In genomic region chr14:54219256-54219655, GRCm38 (mm10) we compare ENCODE assay signal across 25 mouse cellular contexts. TPM values are rescaled to one million over a fixed set of nuclear protein-coding genes. Genes with fewer than 3 reads are reported as not detected.
DNase-seq lines count a peak whose midpoint lies in the region; ATAC-seq and TF ChIP-seq lines count a peak whose summit lies in the region.
"Had no signal": no experiment of that assay in that cellular context is flagged by ENCODE, and none has a peak within 500 bp of the region (broad histone marks: within the 10 kb centered on the region; RNA-seq: fewer than 3 reads in every experiment).

No protein-coding gene starts in this region.

- WGBS in heart, embryonic 10.5 days: 54% methylated on average over 8 of the region's 8 CpGs
- 56% methylated on average over 8 of the region's 8 CpGs for WGBS in heart, embryonic 11.5 days (ENCODE audit: insufficient replicate concordance)
- 35% methylated on average over 8 of the region's 8 CpGs for WGBS in stomach, embryonic 14.5 days
- WGBS in stomach, postnatal 0 days: 31% methylated on average over 8 of the region's 8 CpGs
- whole genome bisulfite sequencing in embryonic facial prominence, embryonic 13.5 days: 33% methylated on average over 8 of the region's 8 CpGs
- WGBS in limb, embryonic 14.5 days: 40% methylated on average over 8 of the region's 8 CpGs

- no peak for DNase-seq in heart, embryonic 10.5 days (ENCODE audit: low spot score)
- no peak for DNase-seq in stomach, postnatal 0 days (ENCODE audit: low spot score)
- DNase-seq in limb, embryonic 14.5 days (ENCODE audit: low spot score): peak; percentile 49
- no peak for DNase-seq in embryo, embryonic 9.5 days (ENCODE audit: extremely low spot score)
- no peak for DNase-seq in lung, adult 18-20 months
- DNase-seq: adrenal gland, adult 8-10 months; cerebellum, adult 11-12 months; cerebellum, postnatal 14 days; gastrocnemius, postnatal 25 days; heart, adult 2 months; heart, postnatal 4 days; kidney, adult 2 months; kidney, postnatal 10 days; lung, postnatal 4 days; thymus, postnatal 14 days had no signal

- no peak overlapping the region for H3K9ac ChIP-seq in heart, embryonic 11.5 days (ENCODE audit: low read depth, low read length)
- H3K9ac ChIP-seq in stomach, embryonic 14.5 days (replicated peaks; ENCODE audit: low read depth, low read length): no peak overlapping the region
- no peak overlapping the region for H3K9ac ChIP-seq in stomach, postnatal 0 days (ENCODE audit: low read length)
- H3K9ac ChIP-seq in embryonic facial prominence, embryonic 13.5 days: no peak overlapping the region
- no peak overlapping the region for H3K9ac ChIP-seq in limb, embryonic 14.5 days (ENCODE audit: low read depth, low read length, severe bottlenecking)
- H3K9ac ChIP-seq: embryonic facial prominence, embryonic 15.5 days; forebrain, embryonic 15.5 days; heart, embryonic 15.5 days; liver, embryonic 14.5 days; lung, embryonic 15.5 days had no signal

- TF ChIP-seq EP300 in stomach, postnatal 0 days (optimal IDR thresholded peaks at IDR 0.05): no peak

- no peaks in the 10 kb centered on the region for H3K27me3 ChIP-seq in heart, embryonic 10.5 days (ENCODE audit: insufficient read depth, poor library complexity, severe bottlenecking)
- no peaks in the 10 kb centered on the region for H3K27me3 ChIP-seq in heart, embryonic 11.5 days (ENCODE audit: control insufficient read depth, insufficient read depth, low read length)
- no peaks in the 10 kb centered on the region for H3K27me3 ChIP-seq in stomach, embryonic 14.5 days (ENCODE audit: control insufficient read depth, insufficient read depth, low read length)
- no peaks in the 10 kb centered on the region for H3K27me3 ChIP-seq in stomach, postnatal 0 days (ENCODE audit: control insufficient read depth, insufficient read depth, low read length)
- no peaks in the 10 kb centered on the region for H3K27me3 ChIP-seq in embryonic facial prominence, embryonic 13.5 days
- no peaks in the 10 kb centered on the region for H3K27me3 ChIP-seq in limb, embryonic 14.5 days (ENCODE audit: control insufficient read depth, insufficient read depth, low read length)
- H3K27me3 ChIP-seq: embryonic facial prominence, embryonic 15.5 days; forebrain, embryonic 15.5 days; heart, embryonic 15.5 days; lung, embryonic 15.5 days had no signal

- no peak for ATAC-seq in heart, embryonic 11.5 days (replicated peaks; ENCODE audit: insufficient number of reproducible peaks, low FRiP score, low TSS enrichment)
- ATAC-seq in stomach, embryonic 14.5 days (ENCODE audit: insufficient number of reproducible peaks, insufficient read depth, low FRiP score, low read depth): no peak
- ATAC-seq in stomach, postnatal 0 days (ENCODE audit: low FRiP score, low TSS enrichment): no peak
- no peak for ATAC-seq in embryonic facial prominence, embryonic 13.5 days (ENCODE audit: insufficient number of reproducible peaks, insufficient read depth, low FRiP score, low TSS enrichment, low read depth)
- ATAC-seq in limb, embryonic 14.5 days (ENCODE audit: low FRiP score, low read depth): peak; percentile 39; the same call in 1 of the 2 replicates
- ATAC-seq: forebrain, embryonic 15.5 days; midbrain, embryonic 16.5 days had no signal

- peak overlapping the region; percentile 45; the same call in 1 of the 2 replicates for H3K27ac ChIP-seq in heart, embryonic 10.5 days
- H3K27ac ChIP-seq in heart, embryonic 11.5 days (ENCODE audit: low read depth, low read length): no peak overlapping the region
- H3K27ac ChIP-seq in stomach, embryonic 14.5 days (ENCODE audit: low read length): peak overlapping the region; percentile 40
- H3K27ac ChIP-seq in stomach, postnatal 0 days (replicated peaks): no peak overlapping the region
- peak overlapping the region; percentile 1; the same call in 1 of the 2 replicates for H3K27ac ChIP-seq in embryonic facial prominence, embryonic 13.5 days
- no peak overlapping the region for H3K27ac ChIP-seq in limb, embryonic 14.5 days (replicated peaks; ENCODE audit: low read depth, low read length)
- H3K27ac ChIP-seq: embryonic facial prominence, embryonic 15.5 days; forebrain, embryonic 15.5 days; heart, adult 2 months; heart, embryonic 15.5 days; liver, embryonic 14.5 days; lung, embryonic 15.5 days had no signal

- no peaks in the 10 kb centered on the region for H3K36me3 ChIP-seq in heart, embryonic 10.5 days
- H3K36me3 ChIP-seq in heart, embryonic 11.5 days (ENCODE audit: control insufficient read depth, insufficient read depth, low read length): no peaks in the 10 kb centered on the region
- no peaks in the 10 kb centered on the region for H3K36me3 ChIP-seq in stomach, embryonic 14.5 days (ENCODE audit: control insufficient read depth, insufficient read depth, low read length)
- H3K36me3 ChIP-seq in stomach, postnatal 0 days (ENCODE audit: control insufficient read depth, insufficient read depth, low read length): no peaks in the 10 kb centered on the region
- H3K36me3 ChIP-seq in embryonic facial prominence, embryonic 13.5 days: no peaks in the 10 kb centered on the region
- H3K36me3 ChIP-seq in limb, embryonic 14.5 days (ENCODE audit: control insufficient read depth, insufficient read depth, low read length): no peaks in the 10 kb centered on the region
- H3K36me3 ChIP-seq: embryonic facial prominence, embryonic 15.5 days; forebrain, embryonic 15.5 days; heart, embryonic 15.5 days; lung, embryonic 15.5 days had no signal

- no peak overlapping the region for H3K4me2 ChIP-seq in heart, embryonic 11.5 days
- H3K4me2 ChIP-seq in stomach, embryonic 14.5 days (replicated peaks; ENCODE audit: low read depth, low read length): no peak overlapping the region
- H3K4me2 ChIP-seq in stomach, postnatal 0 days (replicated peaks; ENCODE audit: low read depth): no peak overlapping the region
- peak overlapping the region; percentile 27 for H3K4me2 ChIP-seq in embryonic facial prominence, embryonic 13.5 days
- H3K4me2 ChIP-seq in limb, embryonic 14.5 days (replicated peaks; ENCODE audit: low read depth, low read length, severe bottlenecking): no peak overlapping the region
- H3K4me2 ChIP-seq: embryonic facial prominence, embryonic 15.5 days; forebrain, embryonic 15.5 days; heart, embryonic 15.5 days; lung, embryonic 15.5 days had no signal

- TF ChIP-seq POLR2A in limb, embryonic 14.5 days (IDR thresholded peaks at IDR 0.05; ENCODE audit: borderline replicate concordance, extremely low read depth, insufficient read depth, insufficient read length): no peak

- peaks cover 39% of the 10 kb centered on the region for H3K4me1 ChIP-seq in heart, embryonic 10.5 days
- H3K4me1 ChIP-seq in heart, embryonic 11.5 days (ENCODE audit: control insufficient read depth, insufficient read depth, low read length): peaks cover 17% of the 10 kb centered on the region
- peaks cover 8% of the 10 kb centered on the region for H3K4me1 ChIP-seq in stomach, embryonic 14.5 days (ENCODE audit: control insufficient read depth, insufficient read depth, low read length)
- H3K4me1 ChIP-seq in stomach, postnatal 0 days (replicated peaks; ENCODE audit: control insufficient read depth, insufficient read depth): no peaks in the 10 kb centered on the region
- peaks cover 23% of the 10 kb centered on the region for H3K4me1 ChIP-seq in embryonic facial prominence, embryonic 13.5 days
- H3K4me1 ChIP-seq in limb, embryonic 14.5 days (ENCODE audit: control insufficient read depth, insufficient read depth, low read length): peaks cover 8% of the 10 kb centered on the region; the same call in 1 of the 2 replicates
- H3K4me1 ChIP-seq: forebrain, embryonic 15.5 days had no signal

- H3K4me3 ChIP-seq in heart, embryonic 10.5 days: no peak overlapping the region
- H3K4me3 ChIP-seq in heart, embryonic 11.5 days (ENCODE audit: low read depth, low read length): no peak overlapping the region
- H3K4me3 ChIP-seq in stomach, embryonic 14.5 days (ENCODE audit: low read depth, low read length): no peak overlapping the region
- no peak overlapping the region for H3K4me3 ChIP-seq in stomach, postnatal 0 days (ENCODE audit: low read depth, low read length)
- H3K4me3 ChIP-seq in embryonic facial prominence, embryonic 13.5 days: no peak overlapping the region
- H3K4me3 ChIP-seq in limb, embryonic 14.5 days (replicated peaks; ENCODE audit: low read length): no peak overlapping the region
- H3K4me3 ChIP-seq: embryonic facial prominence, embryonic 15.5 days; forebrain, embryonic 15.5 days; heart, adult 2 months; heart, embryonic 15.5 days; lung, embryonic 15.5 days; myocyte had no signal

- no peak for TF ChIP-seq CTCF in stomach, postnatal 0 days (IDR thresholded peaks at IDR 0.05; ENCODE audit: low read depth)

- H3K9me3 ChIP-seq in heart, embryonic 10.5 days: no peaks in the 10 kb centered on the region
- H3K9me3 ChIP-seq in heart, embryonic 11.5 days (replicated peaks; ENCODE audit: control insufficient read depth, low read length): no peaks in the 10 kb centered on the region
- no peaks in the 10 kb centered on the region for H3K9me3 ChIP-seq in stomach, embryonic 14.5 days (ENCODE audit: control insufficient read depth, low read depth, low read length)
- H3K9me3 ChIP-seq in stomach, postnatal 0 days (ENCODE audit: control insufficient read depth, low read length): no peaks in the 10 kb centered on the region
- H3K9me3 ChIP-seq in embryonic facial prominence, embryonic 13.5 days: no peaks in the 10 kb centered on the region
- no peaks in the 10 kb centered on the region for H3K9me3 ChIP-seq in limb, embryonic 14.5 days (ENCODE audit: control insufficient read depth, low read length)
- H3K9me3 ChIP-seq: embryonic facial prominence, embryonic 15.5 days; forebrain, embryonic 15.5 days; heart, embryonic 15.5 days; lung, embryonic 15.5 days had no signal

RNA-seq across cellular contexts. Expression of gene Dad1, which starts 34.6 kb away (rescaled TPM):
- polyA plus RNA-seq in heart, embryonic 10.5 days (2016; fragmentation: Nextera tagmentation; extraction: Ambion mirVana): 298 and 356 TPM in 2 replicates
- 369 and 395 TPM in 2 replicates for polyA plus RNA-seq in heart, embryonic 11.5 days (2014; fragmentation: Nextera tagmentation; extraction: Ambion mirVana)
- 400 and 406 TPM in 2 replicates for polyA plus RNA-seq in stomach, embryonic 14.5 days (2014; fragmentation: Nextera tagmentation; extraction: Ambion mirVana)
- polyA plus RNA-seq in stomach, postnatal 0 days (2015; fragmentation: Nextera tagmentation; extraction: Ambion mirVana): 397 and 433 TPM in 2 replicates
- polyA plus RNA-seq in embryonic facial prominence, embryonic 13.5 days (2015; fragmentation: Nextera tagmentation; extraction: Ambion mirVana): 340 and 359 TPM in 2 replicates
- polyA plus RNA-seq in limb, embryonic 14.5 days (2012; rRNA removed): 248 and 505 TPM in 2 replicates
- polyA plus RNA-seq in limb, embryonic 14.5 days (2014; fragmentation: Nextera tagmentation; extraction: Ambion mirVana): 404 and 419 TPM in 2 replicates

RNA-seq across cellular contexts. Expression of gene Abhd4, which starts 34.7 kb away (rescaled TPM):
- polyA plus RNA-seq in heart, embryonic 10.5 days (2016; fragmentation: Nextera tagmentation; extraction: Ambion mirVana): 66.0 and 89.0 TPM in 2 replicates
- 97.3 and 99.3 TPM in 2 replicates for polyA plus RNA-seq in heart, embryonic 11.5 days (2014; fragmentation: Nextera tagmentation; extraction: Ambion mirVana)
- polyA plus RNA-seq in stomach, embryonic 14.5 days (2014; fragmentation: Nextera tagmentation; extraction: Ambion mirVana): 52.2 and 54.3 TPM in 2 replicates
- 40.2 and 45.7 TPM in 2 replicates for polyA plus RNA-seq in stomach, postnatal 0 days (2015; fragmentation: Nextera tagmentation; extraction: Ambion mirVana)
- 50.5 TPM in 2 replicates for polyA plus RNA-seq in embryonic facial prominence, embryonic 13.5 days (2015; fragmentation: Nextera tagmentation; extraction: Ambion mirVana)
- polyA plus RNA-seq in limb, embryonic 14.5 days (2012; rRNA removed): 27.7 and 31.9 TPM in 2 replicates
- polyA plus RNA-seq in limb, embryonic 14.5 days (2014; fragmentation: Nextera tagmentation; extraction: Ambion mirVana): 58.4 and 58.7 TPM in 2 replicates

Comparison
In these comparisons a context has a peak if more than half of its experiments do, and no peak if none do; other contexts are left out.
1. H3K27ac ChIP-seq: peak in heart, embryonic 10.5 days (single experiment), stomach, embryonic 14.5 days (single experiment) and embryonic facial prominence, embryonic 13.5 days (single experiment); none in heart, embryonic 11.5 days (single experiment), stomach, postnatal 0 days (single experiment) and limb, embryonic 14.5 days (single experiment).